Mouse (Mus musculus) stomach, postnatal 0 days (tissue): ENCODE measurements around the gene Rbm4b.

Experiments used
- CTCF ChIP-seq: IDR thresholded peaks from 2 replicates; pipeline ENCODE4 v1.5.1; 2016; ENCODE audit warnings: antibody characterized with exemption, low read depth, mild to moderate bottlenecking, moderate library complexity
- EP300 ChIP-seq: optimal IDR thresholded peaks from 2 replicates; pipeline ENCODE3; 2016; ENCODE audit warnings: antibody characterized with exemption

DNA sequence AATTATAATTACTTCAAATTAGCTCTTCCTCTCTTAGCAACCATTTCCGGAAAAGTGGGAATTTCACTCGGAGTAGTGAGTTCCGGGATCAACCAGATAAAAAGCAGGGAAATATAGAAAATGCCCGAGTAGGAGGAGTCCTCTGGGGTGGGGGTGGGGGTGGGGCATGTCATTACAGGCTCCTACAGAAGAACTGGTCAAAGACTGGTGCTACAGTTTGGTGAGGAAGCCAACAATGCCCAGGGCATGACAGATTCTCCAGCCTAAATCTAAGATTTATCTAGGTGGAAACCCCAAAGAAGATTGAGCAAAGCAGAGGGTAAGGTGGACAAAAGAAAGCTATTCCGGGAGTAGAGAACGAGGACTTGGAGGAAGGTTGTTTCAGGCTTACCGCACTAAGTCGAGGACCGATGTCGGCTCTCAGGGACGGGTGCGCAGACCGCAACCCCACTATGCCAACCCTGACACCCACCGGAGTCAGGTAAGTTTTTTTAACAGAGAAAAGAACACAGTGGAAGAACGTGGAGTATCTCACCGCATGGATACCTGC lies 37.1 kb downstream of the Rbm4b start:
- TF ChIP-seq CTCF (no peak), EP300 (no peak)
